Mouse (Mus musculus): ENCODE data around the gene Jun.

Gene Jun

GRCm38 (mm10) chr4:95074319-95074718, 22.3 kb upstream of the Jun start:
- no peak for DNase-seq (ENCODE audit: low spot score)

DNA sequence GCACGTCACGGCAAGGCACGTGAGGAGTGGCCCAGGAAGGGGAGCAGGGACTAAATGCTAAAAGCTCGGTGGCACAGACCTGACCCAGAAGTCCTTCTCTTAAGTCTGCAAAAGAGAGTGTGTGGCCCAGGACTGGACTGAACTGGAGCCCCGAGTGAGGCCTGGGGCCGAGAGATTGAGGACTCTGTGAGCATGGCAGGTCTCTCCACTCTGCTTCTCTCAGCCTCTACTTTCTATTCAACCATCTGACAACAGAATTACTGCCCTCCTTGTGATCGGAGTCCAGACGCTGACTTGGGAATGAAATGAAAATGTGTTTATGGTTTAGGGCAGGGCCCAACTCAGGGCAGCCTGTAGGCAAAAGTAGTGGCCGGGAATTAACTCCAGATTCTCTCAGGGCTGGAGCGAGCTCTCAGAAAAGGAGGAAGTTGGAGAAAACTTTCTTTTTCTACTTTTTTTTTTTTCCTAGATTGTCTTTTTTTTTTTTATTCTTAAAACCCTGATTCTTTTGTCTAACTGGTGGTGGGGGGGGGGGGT, 21.3 kb upstream of the Jun start:
- DNase-seq (ENCODE audit: low spot score) = no peak

DNA sequence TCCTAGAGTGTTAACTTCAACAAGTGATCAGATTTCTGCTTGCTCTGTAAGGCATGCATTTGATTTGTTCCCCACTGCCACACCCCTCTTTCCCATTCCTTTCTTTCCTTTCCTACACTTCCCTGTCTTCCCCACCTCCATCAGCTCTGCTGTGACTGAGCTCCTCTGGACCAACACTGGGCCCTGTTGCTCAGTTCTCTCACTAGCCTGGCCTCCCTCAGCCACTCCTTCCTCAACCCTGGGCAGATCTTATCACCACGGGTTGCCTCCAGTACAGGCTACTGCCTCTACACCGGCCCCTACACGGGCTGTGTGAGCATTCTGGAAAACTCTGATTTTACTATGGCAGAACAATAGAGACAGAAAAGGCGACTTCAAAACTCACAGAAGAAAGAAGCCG, 18.4 kb upstream of the Jun start:
- peak; percentile 42 for DNase-seq (ENCODE audit: low spot score)

DNA sequence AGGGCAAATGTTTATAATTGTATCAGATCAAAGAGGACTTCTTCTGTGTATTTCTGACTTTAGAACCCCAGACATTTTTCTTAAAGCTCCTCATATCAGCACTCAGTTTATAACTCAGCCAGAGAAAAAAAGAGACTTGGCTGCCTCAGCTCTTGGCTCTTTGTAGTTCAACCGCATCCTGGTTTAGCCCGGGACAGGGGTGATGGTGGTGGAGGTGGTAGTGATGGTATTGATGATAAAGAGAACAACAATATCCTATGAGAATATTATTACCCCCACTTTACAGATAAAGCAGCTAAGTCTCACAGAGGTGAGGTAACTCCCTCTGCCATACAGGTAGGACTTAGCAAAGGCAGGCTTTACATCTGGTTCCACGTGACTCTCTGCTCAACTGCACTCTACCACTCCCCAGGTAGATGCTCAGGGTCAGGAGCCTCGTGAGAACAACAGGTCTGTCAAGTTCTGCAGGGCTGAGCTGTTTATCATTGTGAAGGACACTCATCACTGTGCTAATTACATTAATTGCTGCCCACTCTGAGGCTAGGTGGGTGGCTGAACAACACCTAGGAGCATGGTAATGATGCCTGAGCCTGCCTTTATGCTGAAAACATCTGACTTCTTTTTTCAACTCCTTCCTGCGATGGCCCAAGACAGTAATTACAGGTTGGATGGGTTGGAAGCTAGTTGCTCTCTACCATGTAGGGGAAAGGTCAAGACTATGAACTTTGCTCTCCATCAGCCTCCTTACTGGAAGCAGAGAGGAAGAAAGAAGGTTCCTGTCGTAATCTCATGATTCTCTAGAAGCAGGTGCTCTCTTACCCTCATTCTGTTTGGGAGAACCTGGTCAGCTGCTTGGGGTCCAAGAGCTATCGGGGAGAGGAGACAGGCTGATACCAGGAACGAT, 16.3 kb upstream of the Jun start:
- DNase-seq (ENCODE audit: low spot score) = no peak

GRCm38 (mm10) chr4:95063609-95064210, 11.7 kb upstream of the Jun start:
- no peak for DNase-seq (ENCODE audit: low spot score)

DNA sequence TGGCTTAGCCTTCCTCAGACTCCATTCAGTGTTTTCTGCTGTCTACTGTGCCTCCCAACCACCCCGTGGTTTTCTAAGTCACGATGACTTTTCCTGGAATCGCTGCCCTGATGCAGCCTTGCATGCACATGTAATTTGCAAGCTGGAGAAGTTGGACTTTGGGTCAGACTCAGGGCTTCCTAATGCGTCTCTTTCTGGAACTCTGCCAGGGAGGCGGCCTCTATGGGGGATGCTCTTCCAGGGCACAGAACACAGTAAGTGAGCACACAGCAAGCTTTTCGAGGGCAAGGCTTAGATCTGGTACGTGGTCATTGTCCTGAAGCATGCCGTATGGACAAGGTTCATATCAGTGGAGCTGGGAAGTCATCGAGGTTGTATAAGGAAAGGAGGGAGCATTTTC, 10.9 kb upstream of the Jun start:
- no peak for DNase-seq (ENCODE audit: low spot score)

DNA sequence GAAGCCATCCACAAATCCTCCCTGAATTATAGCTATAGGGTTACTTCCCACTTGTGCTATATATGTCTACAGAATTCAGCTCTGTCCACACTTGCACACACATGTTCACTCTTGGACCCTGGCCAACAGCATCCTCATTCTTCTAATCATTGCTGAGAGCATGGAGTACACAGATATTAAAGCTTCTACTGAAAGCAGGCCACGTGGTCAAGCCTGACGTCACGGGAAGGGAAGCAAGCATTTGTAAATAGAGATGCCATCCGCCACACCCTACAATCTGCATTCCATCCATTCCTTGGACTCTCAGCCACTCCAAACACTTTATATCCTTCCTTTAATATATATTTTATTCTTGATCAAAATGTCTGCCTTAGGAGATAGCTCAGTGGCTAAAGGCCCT, 5.2 kb upstream of the Jun start:
- DNase-seq (ENCODE audit: low spot score) = no peak

- no peak for DNase-seq (ENCODE audit: low spot score)
Measured at GRCm38 (mm10) chr4:95055276-95055675, 3.3 kb upstream of the Jun start.

GRCm38 (mm10) chr4:95054336-95054735, 2.3 kb upstream of the Jun start:
- no peak for DNase-seq (ENCODE audit: low spot score)

GRCm38 (mm10) chr4:95053791-95054117, 1.7 kb upstream of the Jun start:
- peak; percentile 70 for DNase-seq (ENCODE audit: low spot score)

GRCm38 (mm10) chr4:95053041-95053790, 1.2 kb upstream of the Jun start:
- peak; percentile 93 for DNase-seq (ENCODE audit: low spot score)

DNA sequence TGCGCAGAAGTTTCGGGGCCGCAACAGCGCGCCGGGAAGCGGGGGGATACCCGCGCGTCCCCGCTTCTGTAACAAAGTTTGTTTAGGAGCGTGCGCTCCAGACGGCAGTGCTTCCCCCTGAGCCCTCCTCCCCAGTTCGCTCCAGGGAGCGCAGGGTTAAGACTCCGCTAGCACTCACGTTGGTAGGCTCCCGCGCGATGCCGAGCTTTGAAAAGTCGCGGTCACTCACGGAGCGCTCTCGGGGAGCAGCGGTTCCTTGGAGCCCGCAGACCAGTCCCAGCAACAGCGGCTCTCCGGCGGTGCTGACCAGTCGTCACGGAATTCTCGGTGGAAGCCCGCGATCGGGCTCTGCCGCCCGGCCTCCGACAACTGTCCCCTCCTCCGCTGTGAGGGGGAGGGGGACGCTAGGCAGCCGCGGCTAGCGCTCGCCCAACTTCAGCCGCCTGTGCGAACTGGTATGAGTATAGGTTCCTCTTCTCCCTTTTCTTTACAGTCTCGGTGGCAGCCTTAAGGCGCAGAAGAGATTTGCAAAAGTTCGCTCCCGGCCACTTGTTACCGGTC, 631 bp downstream of the Jun start:
- DNase-seq (ENCODE audit: low spot score) = peak; percentile 58

- peak; percentile 82 for DNase-seq (ENCODE audit: low spot score)
Measured at GRCm38 (mm10) chr4:95050518-95051278, 1.3 kb downstream of the Jun start.

- DNase-seq (ENCODE audit: low spot score) = peak; percentile 85
Measured at GRCm38 (mm10) chr4:95049884-95050517, 2.0 kb downstream of the Jun start.

DNA sequence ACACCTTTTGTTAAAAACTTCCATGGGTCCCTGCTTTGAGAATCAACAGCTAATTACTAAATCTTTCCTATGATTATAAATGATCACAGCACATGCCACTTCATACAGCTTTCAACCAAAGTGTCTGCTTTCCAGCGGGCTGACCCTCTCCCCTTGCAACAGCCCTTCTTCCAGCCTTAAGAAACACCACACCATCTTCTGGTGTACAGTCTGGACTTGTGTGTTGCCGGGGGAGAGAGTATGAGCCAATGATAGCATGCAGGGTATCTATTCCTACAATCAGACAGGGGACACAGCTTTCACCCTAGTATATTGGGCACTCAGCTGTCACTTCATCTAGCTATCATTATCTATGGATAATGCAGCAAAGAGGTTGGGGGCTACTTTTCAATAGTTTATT, 2.9 kb downstream of the Jun start:
- DNase-seq (ENCODE audit: low spot score) = no peak

GRCm38 (mm10) chr4:95048731-95049100, 3.3 kb downstream of the Jun start:
- DNase-seq (ENCODE audit: low spot score) = no peak

DNA sequence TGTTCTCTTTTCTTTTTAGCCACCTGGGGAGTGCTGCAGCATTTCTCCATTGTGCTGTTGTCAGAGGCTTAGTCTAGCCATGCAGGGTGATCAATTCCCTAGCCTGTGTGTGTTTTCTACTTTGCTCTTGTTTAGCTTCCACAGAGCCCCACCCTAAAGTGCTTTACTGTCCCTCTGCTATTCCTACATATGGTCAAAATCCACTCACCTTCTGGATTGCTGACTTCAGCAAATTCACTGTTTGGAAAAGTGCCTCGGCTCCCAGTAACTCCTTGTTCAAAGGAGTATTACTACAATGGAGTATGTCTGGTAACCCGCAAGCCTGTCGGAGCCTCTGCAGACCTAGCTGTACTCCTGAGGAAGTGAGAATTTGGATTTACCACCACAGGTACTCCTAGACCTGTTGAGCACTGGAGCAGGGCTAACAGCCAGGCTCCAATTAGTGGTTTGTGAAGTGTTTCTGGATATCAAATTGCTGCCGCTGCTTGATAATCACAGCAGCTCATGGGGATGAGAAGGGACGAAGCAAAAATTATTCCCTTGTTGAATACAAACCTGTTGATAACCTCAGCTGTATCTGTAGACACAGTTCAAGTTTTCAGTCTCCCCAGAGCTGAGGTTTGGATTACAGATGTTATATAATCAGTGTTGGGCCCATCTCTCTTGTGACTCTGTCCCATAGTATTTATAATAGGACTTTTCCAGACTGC, 3.8 kb downstream of the Jun start:
- DNase-seq (ENCODE audit: low spot score) = no peak

GRCm38 (mm10) chr4:95045133-95045532, 6.9 kb downstream of the Jun start:
- DNase-seq (ENCODE audit: low spot score) = no peak

DNA sequence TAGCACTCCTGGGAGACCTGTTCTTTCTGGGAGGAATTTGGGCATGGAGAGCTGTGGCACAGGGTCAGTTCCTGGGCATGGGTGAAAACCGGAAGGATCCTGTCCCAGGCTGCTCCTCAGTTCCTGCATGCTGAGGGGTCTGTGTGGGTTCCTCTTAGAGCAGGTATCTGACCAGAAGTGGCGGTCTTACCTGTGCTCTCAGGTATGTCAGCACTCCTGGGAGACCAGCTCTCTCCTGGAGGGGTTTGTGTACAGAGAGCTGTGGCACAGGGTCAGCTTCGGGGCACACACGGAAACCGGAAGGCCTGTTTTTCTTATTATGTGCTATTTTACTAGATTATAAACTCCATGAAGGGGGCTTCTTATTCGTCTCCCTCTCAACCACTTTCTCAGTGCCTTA, 7.3 kb downstream of the Jun start:
- DNase-seq (ENCODE audit: low spot score) = no peak

DNA sequence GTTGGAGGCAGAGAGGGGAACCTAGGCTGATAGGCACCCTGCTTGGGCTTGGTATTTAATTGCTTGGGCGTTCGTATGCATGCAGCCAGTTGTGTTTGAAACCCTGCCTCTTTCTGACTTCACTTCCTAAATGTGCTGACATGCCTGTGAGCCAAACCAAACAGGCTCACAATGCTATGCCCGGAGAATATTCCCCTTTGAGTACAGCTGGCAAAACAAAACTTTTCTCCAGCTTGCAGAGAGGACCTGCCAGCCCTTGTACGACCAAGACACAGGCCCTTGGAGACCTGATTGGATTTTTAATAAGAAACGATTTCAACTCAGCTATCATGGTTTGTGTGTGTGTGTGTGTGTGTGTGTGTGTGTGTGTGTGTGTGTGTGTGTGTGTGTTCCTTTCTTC, 14.0 kb downstream of the Jun start:
- no peak for DNase-seq (ENCODE audit: low spot score)

GRCm38 (mm10) chr4:95031158-95031557, 20.9 kb downstream of the Jun start:
- DNase-seq (ENCODE audit: low spot score) = no peak

All from urinary bladder, postnatal 14 days (tissue).